Mouse (Mus musculus): ENCODE results near the gene Pdcd4.

- TF ChIP-seq CTCF (IDR thresholded peaks at IDR 0.05; ENCODE audit: low read depth) (peak; percentile 10; the same call in 1 of the 2 replicates), EP300 (IDR thresholded peaks at IDR 0.05; ENCODE audit: low read depth) (peak; percentile 87)
Measured at GRCm38 (mm10) chr19:53890781-53891251, 1.2 kb upstream of the Pdcd4 start.

All from liver, postnatal 0 days (tissue).